Mouse (Mus musculus): ENCODE results near the gene Abcc3. TPM values are rescaled to one million over a fixed set of nuclear protein-coding genes. Genes with fewer than 3 reads are reported as not detected.
A peak's percentile ranks its signal among the peaks of the same experiment; 100 is the strongest.

The Abcc3 gene
- polyA plus RNA-seq, 1 experiment from 2014 or later: 3.2 TPM

GRCm38 (mm10) chr11:94330211-94330610 is 62.6 kb downstream of the Abcc3 start:
- Histone ChIP-seq H3K4me3 (ENCODE audit: low read depth, low read length) (no peak overlapping the region), H3K9me3 (ENCODE audit: control insufficient read depth, low read length) (no peaks in the 10 kb centered on the region), H3K27me3 (replicated peaks; ENCODE audit: control insufficient read depth, insufficient read depth, low read length) (no peaks in the 10 kb centered on the region), H3K27ac (ENCODE audit: low read depth, low read length) (no peak overlapping the region), H3K4me1 (replicated peaks; ENCODE audit: control insufficient read depth, insufficient read depth, low read length) (peaks cover 13% of the 10 kb centered on the region), H3K36me3 (ENCODE audit: control insufficient read depth, insufficient read depth, low read length) (peaks cover under 1% of the 10 kb centered on the region; the same call in 1 of the 2 replicates), H3K4me2 (no peak overlapping the region), H3K9ac (ENCODE audit: low read depth, low read length) (no peak overlapping the region)
- DNase-seq (ENCODE audit: low spot score) (no peak), ATAC-seq (replicated peaks; ENCODE audit: low FRiP score) (no peak)
- 93% methylated on average over 3 of the region's 3 CpGs for WGBS

GRCm38 (mm10) chr11:94329270-94329891 is 63.4 kb downstream of the Abcc3 start:
- no peak for ATAC-seq (replicated peaks; ENCODE audit: low FRiP score)
- H3K9me3 ChIP-seq (ENCODE audit: control insufficient read depth, low read length): no peaks in the 10 kb centered on the region
- DNase-seq (ENCODE audit: low spot score): no peak
- 60% methylated on average over 4 of the region's 4 CpGs for WGBS
- H3K4me3 ChIP-seq (ENCODE audit: low read depth, low read length): no peak overlapping the region
- no peak overlapping the region for H3K27ac ChIP-seq (ENCODE audit: low read depth, low read length)
- H3K4me1 ChIP-seq (replicated peaks; ENCODE audit: control insufficient read depth, insufficient read depth, low read length): peaks cover 9% of the 10 kb centered on the region
- no peak overlapping the region for H3K9ac ChIP-seq (ENCODE audit: low read depth, low read length)
- no peaks in the 10 kb centered on the region; the same call in 1 of the 2 replicates for H3K36me3 ChIP-seq (ENCODE audit: control insufficient read depth, insufficient read depth, low read length)
- peak overlapping the region; percentile 78; the same call in 1 of the 2 replicates for H3K4me2 ChIP-seq
- H3K27me3 ChIP-seq (replicated peaks; ENCODE audit: control insufficient read depth, insufficient read depth, low read length): no peaks in the 10 kb centered on the region

- H3K4me2 ChIP-seq: peak overlapping the region; percentile 78
- H3K27me3 ChIP-seq (replicated peaks; ENCODE audit: control insufficient read depth, insufficient read depth, low read length): no peaks in the 10 kb centered on the region
- H3K27ac ChIP-seq (ENCODE audit: low read depth, low read length): peak overlapping the region; percentile 95
- ATAC-seq (replicated peaks; ENCODE audit: low FRiP score) (no peak), DNase-seq (ENCODE audit: low spot score) (no peak)
- 5% methylated on average over 10 of the region's 10 CpGs for WGBS
- H3K9me3 ChIP-seq (ENCODE audit: control insufficient read depth, low read length): no peaks in the 10 kb centered on the region
- peak overlapping the region; percentile 84 for H3K4me3 ChIP-seq (ENCODE audit: low read depth, low read length)
- peak overlapping the region; percentile 92 for H3K9ac ChIP-seq (ENCODE audit: low read depth, low read length)
- peaks cover 7% of the 10 kb centered on the region for H3K4me1 ChIP-seq (replicated peaks; ENCODE audit: control insufficient read depth, insufficient read depth, low read length)
- H3K36me3 ChIP-seq (ENCODE audit: control insufficient read depth, insufficient read depth, low read length): no peaks in the 10 kb centered on the region
These were observed 64.2 kb downstream of the Abcc3 start for GRCm38 (mm10) chr11:94328644-94329025.

GRCm38 (mm10) chr11:94327693-94328643 is 64.8 kb downstream of the Abcc3 start, which contains the start of gene Ankrd40:
Gene Ankrd40 (plus strand): TSS chr11:94328001.
- no peaks in the 10 kb centered on the region for H3K9me3 ChIP-seq (ENCODE audit: control insufficient read depth, low read length)
- DNase-seq (ENCODE audit: low spot score) (peak; percentile 90), ATAC-seq (replicated peaks; ENCODE audit: low FRiP score) (peak; percentile 87)
- peak within 1 kb of the TSS; percentile 78 for H3K4me2 ChIP-seq
- no peaks in the 10 kb centered on the region for H3K27me3 ChIP-seq (replicated peaks; ENCODE audit: control insufficient read depth, insufficient read depth, low read length)
- H3K36me3 ChIP-seq (ENCODE audit: control insufficient read depth, insufficient read depth, low read length): no peaks in the 10 kb centered on the region
- peak within 1 kb of the TSS; percentile 84 for H3K4me3 ChIP-seq (ENCODE audit: low read depth, low read length)
- WGBS: under 1% methylated on average over 73 of the region's 78 CpGs
- peak within 1 kb of the TSS; percentile 95 for H3K27ac ChIP-seq (ENCODE audit: low read depth, low read length)
- H3K9ac ChIP-seq (ENCODE audit: low read depth, low read length): peak within 1 kb of the TSS; percentile 92
- H3K4me1 ChIP-seq (replicated peaks; ENCODE audit: control insufficient read depth, insufficient read depth, low read length): peaks cover 4% of the 10 kb centered on the region

GRCm38 (mm10) chr11:94326961-94327411 is 65.8 kb downstream of the Abcc3 start:
- H3K9ac ChIP-seq (ENCODE audit: low read depth, low read length): no peak overlapping the region
- no peak for DNase-seq (ENCODE audit: low spot score)
- H3K36me3 ChIP-seq (ENCODE audit: control insufficient read depth, insufficient read depth, low read length): no peaks in the 10 kb centered on the region

GRCm38 (mm10) chr11:94324618-94325017 is 68.2 kb downstream of the Abcc3 start:
- no peak for DNase-seq (ENCODE audit: low spot score)
- Histone ChIP-seq H3K27me3 (replicated peaks; ENCODE audit: control insufficient read depth, insufficient read depth, low read length) (no peaks in the 10 kb centered on the region), H3K36me3 (ENCODE audit: control insufficient read depth, insufficient read depth, low read length) (peaks cover 1% of the 10 kb centered on the region; the same call in 1 of the 2 replicates), H3K27ac (ENCODE audit: low read depth, low read length) (no peak overlapping the region), H3K9ac (ENCODE audit: low read depth, low read length) (no peak overlapping the region), H3K9me3 (ENCODE audit: control insufficient read depth, low read length) (no peaks in the 10 kb centered on the region), H3K4me3 (ENCODE audit: low read depth, low read length) (no peak overlapping the region), H3K4me2 (no peak overlapping the region), H3K4me1 (replicated peaks; ENCODE audit: control insufficient read depth, insufficient read depth, low read length) (peaks cover 13% of the 10 kb centered on the region)
- no peak for ATAC-seq (replicated peaks; ENCODE audit: low FRiP score)
- 82% methylated on average over 5 of the region's 5 CpGs for WGBS

More at GRCm38 (mm10) chr11:94326961-94327411, 65.8 kb downstream of the Abcc3 start:
- Histone ChIP-seq H3K4me3 (ENCODE audit: low read depth, low read length) (peak overlapping the region; percentile 84), H3K4me2 (peak overlapping the region; percentile 78), H3K27ac (ENCODE audit: low read depth, low read length) (no peak overlapping the region), H3K27me3 (replicated peaks; ENCODE audit: control insufficient read depth, insufficient read depth, low read length) (no peaks in the 10 kb centered on the region), H3K9me3 (ENCODE audit: control insufficient read depth, low read length) (no peaks in the 10 kb centered on the region), H3K4me1 (replicated peaks; ENCODE audit: control insufficient read depth, insufficient read depth, low read length) (peaks cover 8% of the 10 kb centered on the region)
- WGBS: 14% methylated on average over 10 of the region's 10 CpGs
- ATAC-seq (replicated peaks; ENCODE audit: low FRiP score): no peak

- Histone ChIP-seq H3K27me3 (replicated peaks; ENCODE audit: control insufficient read depth, insufficient read depth, low read length) (no peaks in the 10 kb centered on the region), H3K4me3 (ENCODE audit: low read depth, low read length) (no peak overlapping the region), H3K9ac (ENCODE audit: low read depth, low read length) (peak overlapping the region; percentile 100; the same call in 1 of the 2 replicates), H3K36me3 (ENCODE audit: control insufficient read depth, insufficient read depth, low read length) (peaks cover 4% of the 10 kb centered on the region; the same call in 1 of the 2 replicates), H3K4me2 (no peak overlapping the region), H3K27ac (ENCODE audit: low read depth, low read length) (no peak overlapping the region; the same call in 1 of the 2 replicates), H3K9me3 (ENCODE audit: control insufficient read depth, low read length) (no peaks in the 10 kb centered on the region), H3K4me1 (replicated peaks; ENCODE audit: control insufficient read depth, insufficient read depth, low read length) (peaks cover 17% of the 10 kb centered on the region)
- 91% methylated on average over 5 of the region's 5 CpGs for WGBS
- no peak for DNase-seq (ENCODE audit: low spot score)
- ATAC-seq (replicated peaks; ENCODE audit: low FRiP score): no peak
These were observed 69.4 kb downstream of the Abcc3 start for GRCm38 (mm10) chr11:94323271-94323925.

GRCm38 (mm10) chr11:94322636-94323035 is 70.2 kb downstream of the Abcc3 start:
- H3K9ac ChIP-seq (ENCODE audit: low read depth, low read length): peak overlapping the region; percentile 100

More at GRCm38 (mm10) chr11:94322636-94323035, 70.2 kb downstream of the Abcc3 start:
- Histone ChIP-seq H3K27me3 (replicated peaks; ENCODE audit: control insufficient read depth, insufficient read depth, low read length) (no peaks in the 10 kb centered on the region), H3K4me3 (ENCODE audit: low read depth, low read length) (peak overlapping the region; percentile 99), H3K36me3 (ENCODE audit: control insufficient read depth, insufficient read depth, low read length) (peaks cover 4% of the 10 kb centered on the region; the same call in 1 of the 2 replicates), H3K4me1 (replicated peaks; ENCODE audit: control insufficient read depth, insufficient read depth, low read length) (peaks cover 23% of the 10 kb centered on the region), H3K9me3 (ENCODE audit: control insufficient read depth, low read length) (no peaks in the 10 kb centered on the region), H3K27ac (ENCODE audit: low read depth, low read length) (peak overlapping the region; percentile 96), H3K4me2 (peak overlapping the region; percentile 78)
- ATAC-seq (replicated peaks; ENCODE audit: low FRiP score): no peak
- DNase-seq (ENCODE audit: low spot score): no peak
- 35% methylated on average over 5 of the region's 5 CpGs for WGBS

Measured in liver, embryonic 11.5 days (tissue).